Mouse (Mus musculus) MEL (cell line): ENCODE data around the gene Rpl14.

Experiments
- CTCF ChIP-seq, 3 experiments: IDR thresholded peaks in 2 of 3; conservative IDR thresholded peaks in 1 of 3; 2 replicates each; pipeline ENCODE4 v1.5.1; 2011 to 2012; ENCODE audit warnings: low read length in 3 of 3, low read depth in 2 of 3, mild to moderate bottlenecking in 2 of 3, improper control_type of control experiment in 1 of 3, inconsistent platforms in 1 of 3, mixed read lengths in 1 of 3, moderate library complexity in 1 of 3; ENCODE audit not compliant: control insufficient read depth in 1 of 3, insufficient read depth in 1 of 3, poor library complexity in 1 of 3, severe bottlenecking in 1 of 3
- EP300 ChIP-seq, 2 experiments: IDR thresholded peaks; 2 replicates each; pipeline ENCODE4 v1.6.1; 2011; ENCODE audit warnings: improper control_type of control experiment in 2 of 2, low read length in 2 of 2, low read depth in 1 of 2, mild to moderate bottlenecking in 1 of 2
- MEF2A ChIP-seq: IDR thresholded peaks from 2 replicates; pipeline ENCODE4 v1.6.1; 2014; ENCODE audit warnings: low read depth, mild to moderate bottlenecking, inconsistent platforms, low read length, improper control_type of control experiment; ENCODE audit not compliant: poor library complexity, insufficient replicate concordance, severe bottlenecking; ENCODE audit errors: extremely low read depth
- MYC ChIP-seq: IDR thresholded peaks from 2 replicates; pipeline ENCODE4 v1.6.1; 2011; ENCODE audit warnings: low read depth, mild to moderate bottlenecking, low read length, improper control_type of control experiment, moderate library complexity
- POLR2A ChIP-seq, 2 experiments: IDR thresholded peaks; 2 replicates each; pipeline ENCODE4 v1.6.1; 2011 to 2012; ENCODE audit warnings: low read length in 2 of 2, mild to moderate bottlenecking in 2 of 2, control low read depth in 1 of 2, improper control_type of control experiment in 1 of 2, low read depth in 1 of 2, moderate library complexity in 1 of 2; ENCODE audit not compliant: control insufficient read depth in 1 of 2, insufficient read depth in 1 of 2, poor library complexity in 1 of 2
- RCOR1 ChIP-seq: IDR thresholded peaks from 2 replicates; pipeline ENCODE4 v1.6.1; 2012; ENCODE audit warnings: low read depth, mild to moderate bottlenecking, inconsistent platforms, low read length, improper control_type of control experiment
- SIN3A ChIP-seq: IDR thresholded peaks from 2 replicates; pipeline ENCODE4 v1.6.1; 2012; ENCODE audit warnings: low read length, improper control_type of control experiment, inconsistent platforms

DNA sequence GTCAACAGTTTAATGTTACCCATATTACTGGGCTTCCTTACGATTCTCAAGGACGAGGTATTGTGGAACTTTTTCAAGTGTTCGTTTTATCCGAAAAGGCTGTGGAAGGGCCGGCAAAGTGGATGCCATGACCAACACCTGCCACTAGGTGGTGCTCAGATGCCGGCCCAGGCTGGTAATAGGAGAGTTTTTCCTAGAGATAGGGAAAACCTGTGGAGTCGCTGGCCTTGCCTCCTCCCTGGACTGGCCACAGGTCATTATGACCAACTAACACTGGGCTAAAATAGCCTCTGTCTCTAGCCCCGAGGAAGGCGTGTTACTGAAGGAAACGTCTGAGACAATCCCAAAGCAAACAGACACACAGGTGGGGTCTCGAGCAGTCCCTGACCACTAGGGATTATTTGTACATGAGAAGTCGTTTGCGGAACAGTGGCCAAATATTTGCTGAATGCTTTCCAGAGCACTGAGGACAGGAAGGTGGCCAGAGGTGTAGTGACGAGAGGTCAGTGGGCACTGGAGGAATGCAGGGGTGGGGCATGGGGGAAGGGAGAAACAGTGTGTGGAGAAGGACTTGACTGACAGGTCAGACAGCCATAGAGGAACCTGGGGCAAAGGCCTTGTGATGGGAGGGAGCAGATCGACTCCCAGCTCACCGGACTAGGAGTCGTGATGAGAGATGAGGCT, 30.4 kb downstream of the Rpl14 start:
- TF ChIP-seq CTCF (IDR thresholded peaks at IDR 0.05 in 2 of 3, conservative IDR thresholded peaks at IDR 0.05 in 1 of 3; ENCODE audit: control insufficient read depth in 1 of 3, insufficient read depth in 1 of 3, low read depth in 2 of 3, low read length in 3 of 3, poor library complexity in 1 of 3, severe bottlenecking in 1 of 3) = peak; percentile 86 to 96 (median 90)
- TF ChIP-seq SIN3A = peak; percentile 74
- 0 out of 2 replicates have a peak, but pooled peaks have one; percentile 16 for TF ChIP-seq MYC
- peak in 1 of 2 experiments; percentile 57; a peak in 1 of 4 replicates for TF ChIP-seq POLR2A (IDR thresholded peaks at IDR 0.05; ENCODE audit: control insufficient read depth in 1 of 2, insufficient read depth in 1 of 2, low read depth in 1 of 2, low read length in 2 of 2, poor library complexity in 1 of 2)
- no peak for TF ChIP-seq EP300 (IDR thresholded peaks at IDR 0.05; ENCODE audit: low read depth in 1 of 2, low read length in 2 of 2)
- no peak for TF ChIP-seq MEF2A
- no peak for TF ChIP-seq RCOR1
